Mouse (Mus musculus) MEL-GATA-1-ER (cell line): ENCODE data around the gene Iah1.

Source experiments
- DNase-seq: peaks from one replicate; pipeline ENCODE4 v3.0.0-alpha.2; 2012; ENCODE audit warnings: low read depth; ENCODE audit errors: extremely low read depth

Gene Iah1

GRCm38 (mm10) chr12:21315923-21316868 lies at the start of gene Iah1:
TSS of gene Iah1 (plus strand) at chr12:21316389.
- DNase-seq = no peak

GRCm38 (mm10) chr12:21266784-21267098 lies 49.4 kb upstream of the Iah1 start:
- no peak for DNase-seq

GRCm38 (mm10) chr12:21268083-21268616 lies 48.0 kb upstream of the Iah1 start:
- DNase-seq = no peak

GRCm38 (mm10) chr12:21274446-21274845 lies 41.7 kb upstream of the Iah1 start:
- no peak for DNase-seq

GRCm38 (mm10) chr12:21277352-21277864 lies 38.8 kb upstream of the Iah1 start:
- DNase-seq = no peak

GRCm38 (mm10) chr12:21284761-21285441 lies 31.3 kb upstream of the Iah1 start, which contains the start of gene Cpsf3:
TSS of gene Cpsf3 (plus strand) at chr12:21285391.
- DNase-seq = no peak

GRCm38 (mm10) chr12:21285508-21286242 lies 30.5 kb upstream of the Iah1 start:
- DNase-seq = peak; percentile 17

- DNase-seq = peak; percentile 80
Measured at GRCm38 (mm10) chr12:21286243-21286622, 30.0 kb upstream of the Iah1 start, which contains the start of gene Itgb1bp1. TSS of gene Itgb1bp1 (minus strand) at chr12:21286284.

GRCm38 (mm10) chr12:21286712-21287650 lies 29.2 kb upstream of the Iah1 start:
- peak; percentile 26 for DNase-seq

GRCm38 (mm10) chr12:21288716-21289395 lies 27.3 kb upstream of the Iah1 start:
- DNase-seq = no peak

GRCm38 (mm10) chr12:21289651-21290050 lies 26.5 kb upstream of the Iah1 start:
- no peak for DNase-seq

- DNase-seq = no peak
Measured at GRCm38 (mm10) chr12:21298856-21299255, 17.3 kb upstream of the Iah1 start.

- no peak for DNase-seq
Measured at GRCm38 (mm10) chr12:21301324-21301723, 14.9 kb upstream of the Iah1 start.

GRCm38 (mm10) chr12:21301932-21302331 lies 14.3 kb upstream of the Iah1 start:
- no peak for DNase-seq

GRCm38 (mm10) chr12:21302361-21302783 lies 13.8 kb upstream of the Iah1 start:
- no peak for DNase-seq

GRCm38 (mm10) chr12:21305741-21306140 lies 10.4 kb upstream of the Iah1 start:
- no peak for DNase-seq

GRCm38 (mm10) chr12:21306721-21307120 lies 9.5 kb upstream of the Iah1 start:
- DNase-seq = no peak

- no peak for DNase-seq
Measured at GRCm38 (mm10) chr12:21312201-21312600, 4.0 kb upstream of the Iah1 start.

GRCm38 (mm10) chr12:21316869-21317265 lies 678 bp downstream of the Iah1 start:
- DNase-seq = no peak
